Mouse (Mus musculus) embryo, embryonic 10.5 days (tissue): Measurements from ENCODE around the gene Dnaaf5.

Experiments used
- DNase-seq: peaks from one replicate; pipeline ENCODE4 v3.0.0-alpha.2; 2015; ENCODE audit warnings: low spot score

The Dnaaf5 gene

DNA sequence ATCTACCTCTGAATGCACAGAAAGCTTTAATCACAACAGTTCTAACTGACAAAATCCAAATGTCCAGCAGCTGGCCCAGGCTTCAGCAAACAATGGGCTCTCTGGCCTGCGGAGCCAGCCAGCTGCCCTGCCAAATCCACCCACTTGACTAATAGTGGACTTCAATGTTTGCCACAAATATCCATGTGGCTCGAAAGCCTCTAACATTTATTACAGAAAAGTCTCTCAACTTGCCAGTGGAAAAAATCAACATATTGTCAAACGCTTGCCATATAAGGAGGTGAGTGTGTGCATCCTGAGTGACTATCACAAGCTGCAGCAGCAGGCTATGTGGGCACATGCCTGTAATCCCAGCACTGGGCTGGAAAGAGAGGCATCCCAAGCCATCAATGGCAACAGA is 48.8 kb downstream of the Dnaaf5 start:
- DNase-seq = no peak

DNA sequence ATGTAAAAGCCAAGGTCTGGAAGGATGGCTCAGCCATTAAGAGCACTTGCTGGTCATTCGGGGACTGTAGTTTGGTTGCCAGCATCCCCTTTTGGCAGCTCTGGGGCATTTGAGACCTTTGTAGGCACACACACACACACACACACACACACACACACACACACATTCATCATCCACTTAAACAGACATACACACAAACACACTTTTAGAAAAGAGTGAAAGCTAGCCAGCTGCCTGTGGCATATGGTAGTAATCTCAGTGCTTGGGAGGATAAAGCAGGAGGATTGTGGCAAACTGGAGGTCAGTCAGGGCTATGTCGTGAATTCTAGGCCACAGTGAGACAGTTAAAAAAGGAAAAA is 49.6 kb downstream of the Dnaaf5 start:
- no peak for DNase-seq

- DNase-seq = peak; percentile 97
Measured at GRCm38 (mm10) chr5:139199995-139200769, 50.2 kb downstream of the Dnaaf5 start, which contains the start of gene Sun1. TSS of gene Sun1 (plus strand) at chr5:139200637.

GRCm38 (mm10) chr5:139200770-139201569 is 50.9 kb downstream of the Dnaaf5 start:
- peak; percentile 18 for DNase-seq

DNA sequence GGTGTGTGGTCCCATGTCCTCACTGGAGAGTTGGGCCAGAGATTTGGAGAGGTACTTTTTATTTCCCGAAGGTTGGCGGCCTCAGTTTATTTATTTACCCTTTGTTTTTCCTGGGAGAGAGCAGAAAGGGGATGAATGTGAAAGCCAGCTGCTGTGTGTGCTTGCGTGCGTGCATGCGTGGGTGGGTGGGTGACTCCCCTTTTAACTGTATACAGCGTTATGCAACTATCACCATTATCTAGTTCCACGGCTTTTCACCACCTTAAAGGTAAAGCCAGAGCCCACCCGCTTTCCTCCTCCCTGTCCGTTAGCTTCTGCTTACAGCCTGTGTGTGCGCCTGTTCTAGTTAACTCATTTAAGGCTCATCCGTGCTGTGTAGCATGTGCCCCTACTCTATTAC is 52.1 kb downstream of the Dnaaf5 start:
- DNase-seq = no peak

DNA sequence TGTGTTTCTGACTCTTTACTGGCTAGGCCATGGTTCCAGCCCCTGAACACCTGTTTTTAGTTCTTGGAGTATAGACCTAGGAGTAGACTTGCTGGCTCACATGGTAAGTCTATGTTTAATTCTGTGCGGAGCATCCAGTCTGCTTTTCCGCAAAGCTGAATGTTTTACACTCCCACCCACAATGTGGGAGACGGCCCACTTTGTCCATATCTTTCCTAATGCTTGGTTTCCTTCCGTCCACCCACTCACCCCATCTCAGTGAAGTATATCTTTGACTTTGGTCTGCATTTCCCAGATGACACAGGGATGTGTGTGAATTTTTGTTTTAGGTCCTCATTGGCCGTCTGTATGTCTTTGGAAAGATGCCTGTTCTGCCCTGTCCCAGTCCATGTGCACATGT is 53.3 kb downstream of the Dnaaf5 start:
- no peak for DNase-seq

GRCm38 (mm10) chr5:139206081-139206480 is 56.1 kb downstream of the Dnaaf5 start:
- no peak for DNase-seq

DNA sequence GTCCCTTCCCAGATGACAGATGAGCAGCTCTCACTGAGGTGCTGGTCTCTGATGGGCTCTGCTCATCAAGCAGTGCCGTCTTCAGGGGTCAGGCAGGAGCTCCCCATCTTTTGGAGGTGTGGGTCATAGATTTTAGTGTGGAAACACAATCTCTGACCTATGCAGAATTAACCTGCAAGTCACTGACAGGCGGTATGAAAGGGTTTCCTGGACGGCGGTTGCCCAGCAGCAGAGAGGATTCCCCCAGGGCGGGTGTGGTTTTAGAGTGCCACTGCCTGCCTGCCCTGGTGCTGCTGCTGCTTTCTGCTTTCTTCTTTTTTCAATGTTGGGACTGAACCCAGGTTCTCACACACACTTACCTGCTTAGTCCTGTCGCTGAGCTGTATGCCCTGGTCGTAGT is 56.5 kb downstream of the Dnaaf5 start:
- no peak for DNase-seq

DNA sequence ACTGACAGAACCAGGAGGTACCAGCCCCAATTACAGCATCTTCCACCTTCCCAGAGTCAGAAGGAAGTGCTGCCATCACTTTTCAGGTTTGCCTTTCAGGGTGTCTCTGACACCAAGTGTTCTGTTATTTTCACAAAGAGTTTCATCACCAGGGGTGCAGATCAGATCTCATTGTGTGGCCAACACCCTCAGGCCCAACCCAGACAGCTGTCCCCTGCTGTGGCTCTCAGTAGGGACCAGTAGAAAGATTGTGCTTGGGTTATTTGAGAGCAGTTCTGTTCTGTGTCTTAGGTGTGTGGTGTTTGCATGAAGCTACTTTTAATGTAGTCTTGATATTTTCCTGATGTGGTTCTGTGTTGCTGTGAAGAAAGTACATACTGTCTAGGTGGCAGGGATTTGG is 58.2 kb downstream of the Dnaaf5 start:
- DNase-seq = no peak

- DNase-seq = no peak
Measured at GRCm38 (mm10) chr5:139208871-139209684, 59.1 kb downstream of the Dnaaf5 start.

DNA sequence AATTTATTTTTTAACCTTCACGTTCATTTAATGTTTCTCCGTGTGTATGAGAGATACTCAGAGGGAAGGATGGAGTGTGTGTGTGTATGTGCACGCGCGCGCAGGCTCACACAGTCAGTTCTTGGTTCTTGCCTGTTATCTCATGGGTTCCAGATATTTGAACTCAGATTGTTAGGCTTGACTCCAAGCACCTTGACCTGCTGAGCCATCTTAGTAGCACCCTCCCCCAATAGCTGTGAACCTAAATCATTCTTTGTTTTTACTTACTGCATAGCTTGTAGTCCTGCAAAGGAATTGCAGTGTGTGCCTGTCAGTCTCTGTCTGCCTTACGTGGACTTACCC is 59.6 kb downstream of the Dnaaf5 start:
- no peak for DNase-seq

GRCm38 (mm10) chr5:139211737-139212385 is 61.8 kb downstream of the Dnaaf5 start:
- DNase-seq = no peak

GRCm38 (mm10) chr5:139214298-139214697 is 64.3 kb downstream of the Dnaaf5 start:
- DNase-seq = no peak

GRCm38 (mm10) chr5:139215184-139215583 is 65.2 kb downstream of the Dnaaf5 start:
- DNase-seq = no peak

- DNase-seq = no peak
Measured at GRCm38 (mm10) chr5:139216121-139216520, 66.1 kb downstream of the Dnaaf5 start.

GRCm38 (mm10) chr5:139216774-139217173 is 66.8 kb downstream of the Dnaaf5 start:
- DNase-seq = no peak

GRCm38 (mm10) chr5:139220006-139220515 is 70.0 kb downstream of the Dnaaf5 start:
- DNase-seq = no peak

DNA sequence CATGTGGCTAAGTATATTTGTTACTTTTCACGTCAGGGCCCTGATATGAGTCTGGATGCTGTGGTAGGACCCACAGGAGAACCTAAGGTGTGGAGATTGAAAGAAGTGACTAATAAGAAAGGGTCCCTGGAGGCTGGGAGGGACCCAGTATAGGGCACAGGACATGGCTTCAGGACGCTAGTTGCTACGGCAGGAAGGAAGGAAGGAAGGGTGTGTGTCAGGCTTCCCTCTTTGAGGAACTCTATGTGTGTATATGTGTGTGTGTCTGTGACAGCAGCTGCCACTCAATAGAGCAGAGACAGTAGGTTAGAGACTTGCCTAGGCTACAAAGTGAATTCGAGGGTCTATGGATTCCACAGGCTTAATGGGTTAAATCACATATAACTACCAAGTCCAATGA is 70.6 kb downstream of the Dnaaf5 start:
- no peak for DNase-seq

DNA sequence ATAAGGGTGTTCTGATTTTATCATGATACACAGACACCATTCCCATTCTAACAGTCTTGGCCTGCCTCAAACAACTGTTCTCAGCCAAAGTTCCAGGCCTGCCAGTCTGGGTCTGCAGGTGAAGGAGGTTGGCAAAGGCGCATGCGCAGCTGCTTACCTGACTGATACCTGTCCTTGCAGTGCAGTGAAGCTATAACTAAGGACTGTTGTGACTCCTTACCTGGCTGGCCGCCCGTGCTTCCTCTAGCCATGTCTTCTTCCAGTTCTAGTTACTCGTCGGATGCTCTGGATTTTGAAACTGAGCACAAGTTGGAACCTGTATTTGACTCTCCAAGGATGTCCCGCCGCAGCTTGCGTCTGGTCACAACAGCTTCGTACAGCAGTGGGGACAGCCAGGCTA is 73.3 kb downstream of the Dnaaf5 start:
- DNase-seq = no peak

GRCm38 (mm10) chr5:139227236-139227635 is 77.2 kb downstream of the Dnaaf5 start:
- no peak for DNase-seq

DNA sequence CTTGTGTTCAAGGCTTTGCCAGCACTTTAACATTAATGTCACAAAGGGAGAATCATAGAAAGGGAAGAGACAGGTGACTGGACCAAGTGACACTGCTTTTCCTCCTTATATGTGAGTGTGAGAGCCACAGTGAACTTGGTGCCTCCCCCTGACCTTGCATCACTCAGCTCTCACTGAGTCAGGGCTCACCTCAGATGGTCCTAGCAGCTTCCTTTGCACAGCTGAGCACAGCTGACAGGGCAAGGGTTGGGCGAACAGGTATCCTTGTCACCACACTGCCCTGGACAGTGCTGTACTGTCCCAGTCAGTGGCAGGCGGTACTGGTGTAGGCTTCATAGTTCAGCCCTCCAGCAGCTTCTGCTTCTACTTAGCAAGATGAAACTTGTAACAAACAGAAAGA is 77.6 kb downstream of the Dnaaf5 start:
- DNase-seq = no peak

- DNase-seq = no peak
Measured at GRCm38 (mm10) chr5:139228318-139228717, 78.3 kb downstream of the Dnaaf5 start.
